Mouse (Mus musculus) regulatory T cell (primary cell): ENCODE data around the gene Atp2b4.

Source experiments
- in situ Hi-C: fragments of 300-600 bp; cut with MboI, MseI; formaldehyde crosslinking; loops from one replicate; pipeline ENCODE4 v1.15.1; 2025; ENCODE audit warnings: high pct_unique_total_duplicates

Gene Atp2b4

GRCm38 (mm10) chr1:133800948-133801393, at the start of gene Atp2b4:
Atp2b4 (minus strand) TSS chr1:133801041.
- in situ Hi-C loops, result no loop called here

GRCm38 (mm10) chr1:133844734-133845133, 43.9 kb upstream of the Atp2b4 start:
- in situ Hi-C loops, result no loop called here

GRCm38 (mm10) chr1:133843900-133844299, 43.1 kb upstream of the Atp2b4 start:
- in situ Hi-C loops, result no loop called here

- in situ Hi-C loops, result no loop called here
Observed at GRCm38 (mm10) chr1:133843370-133843769, 42.5 kb upstream of the Atp2b4 start.

- in situ Hi-C loops, result no loop called here
Observed at GRCm38 (mm10) chr1:133842074-133842725, 41.4 kb upstream of the Atp2b4 start.

- in situ Hi-C loops, result no loop called here
Observed at GRCm38 (mm10) chr1:133841171-133841926, 40.5 kb upstream of the Atp2b4 start.

GRCm38 (mm10) chr1:133840530-133840929, 39.7 kb upstream of the Atp2b4 start:
- in situ Hi-C loops, result no loop called here

GRCm38 (mm10) chr1:133834309-133834708, 33.5 kb upstream of the Atp2b4 start:
- in situ Hi-C loops, result no loop called here

GRCm38 (mm10) chr1:133832781-133833180, 31.9 kb upstream of the Atp2b4 start:
- in situ Hi-C loops, result no loop called here

GRCm38 (mm10) chr1:133826193-133826592, 25.4 kb upstream of the Atp2b4 start:
- in situ Hi-C loops, result no loop called here

GRCm38 (mm10) chr1:133825543-133825942, 24.7 kb upstream of the Atp2b4 start:
- in situ Hi-C loops, result no loop called here

- in situ Hi-C loops, result no loop called here
Observed at GRCm38 (mm10) chr1:133825140-133825539, 24.3 kb upstream of the Atp2b4 start.

- in situ Hi-C loops, result no loop called here
Observed at GRCm38 (mm10) chr1:133821144-133821543, 20.3 kb upstream of the Atp2b4 start.

GRCm38 (mm10) chr1:133820100-133820499, 19.3 kb upstream of the Atp2b4 start:
- in situ Hi-C loops, result no loop called here

GRCm38 (mm10) chr1:133818531-133818930, 17.7 kb upstream of the Atp2b4 start:
- in situ Hi-C loops, result no loop called here

GRCm38 (mm10) chr1:133815747-133816491, 15.1 kb upstream of the Atp2b4 start:
- in situ Hi-C loops, result no loop called here

- in situ Hi-C loops, result no loop called here
Observed at GRCm38 (mm10) chr1:133809376-133809775, 8.5 kb upstream of the Atp2b4 start.

GRCm38 (mm10) chr1:133808020-133808419, 7.2 kb upstream of the Atp2b4 start:
- in situ Hi-C loops, result no loop called here

GRCm38 (mm10) chr1:133801743-133802142, 902 bp upstream of the Atp2b4 start:
- in situ Hi-C loops, result no loop called here

GRCm38 (mm10) chr1:133800512-133800911, 329 bp downstream of the Atp2b4 start:
- in situ Hi-C loops, result no loop called here

- in situ Hi-C loops, result no loop called here
Observed at GRCm38 (mm10) chr1:133799686-133800445, 975 bp downstream of the Atp2b4 start.
